Mouse (Mus musculus) layer of hippocampus, postnatal 25 days (tissue): ENCODE results near the gene Obsl1. TPM values are rescaled to one million over a fixed set of nuclear protein-coding genes. Genes with fewer than 3 reads are reported as not detected.

Experiments used
- DNase-seq, 2 experiments: peaks; one replicate each; pipeline ENCODE4 v3.0.0; 2022; ENCODE audit warnings: mixed read lengths in 2 of 2, low spot score in 1 of 2; ENCODE audit errors: extremely low spot score in 1 of 2
- total RNA-seq, 2 experiments: library from RNA; stranded (reverse); gene quantifications; 2 replicates each; pipeline ENCODE4 v1.2.3; 2021

Obsl1 gene
- total RNA-seq, 2 experiments from 2014 or later, result 18.9 to 20.2 TPM

- DNase-seq, result no peak
These were observed 64.7 kb downstream of the Obsl1 start for GRCm38 (mm10) chr1:75441471-75441996.

GRCm38 (mm10) chr1:75440661-75441060, 65.6 kb downstream of the Obsl1 start:
- DNase-seq, result no peak

GRCm38 (mm10) chr1:75438782-75439181, 67.5 kb downstream of the Obsl1 start:
- DNase-seq, result no peak

- DNase-seq, result peak; percentile 65 to 73
These were observed 70.5 kb downstream of the Obsl1 start, which contains the start of gene Gmppa for GRCm38 (mm10) chr1:75435475-75436328. Gmppa (plus strand) TSS chr1:75435930.

Other genes with a start within 250 kb of the Obsl1 start
- gene Ptprn, start 241.9 kb downstream of the Obsl1 start, total RNA-seq, result 100 to 1,000 TPM; 369 to 386 TPM
- 100 to 1,000 TPM in 1 of 2 experiments, 10 to 100 TPM in 1; 63.7 to 105 TPM for gene Resp18, start 228.0 kb downstream of the Obsl1 start, total RNA-seq
- 10 to 100 TPM; 43.3 to 49.5 TPM for gene Dnpep, start 188.5 kb downstream of the Obsl1 start, total RNA-seq
- gene Des, start 146.1 kb downstream of the Obsl1 start, total RNA-seq, result 1 to 10 TPM in 1 of 2 experiments, under 1 TPM in 1; 0.94 to 1.2 TPM
- 100 to 1,000 TPM; 154 to 196 TPM for gene Speg, start 131.2 kb downstream of the Obsl1 start, total RNA-seq
- gene Gmppa, start 70.5 kb downstream of the Obsl1 start, total RNA-seq, result 10 to 100 TPM; 60.5 to 66.7 TPM
- gene Asic4, start 56.0 kb downstream of the Obsl1 start, total RNA-seq, result 1 to 10 TPM; 8.9 to 9.9 TPM
- 10 to 100 TPM; 77.2 to 82.8 TPM for gene Chpf, start 27.1 kb downstream of the Obsl1 start, total RNA-seq
- gene Tmem198, start 26.9 kb downstream of the Obsl1 start, total RNA-seq, result 10 to 100 TPM; 70.3 to 73.8 TPM
- 10 to 100 TPM; 11.3 to 19.9 TPM for gene Inha, start 625 bp upstream of the Obsl1 start, total RNA-seq
- 10 to 100 TPM; 20.6 to 25.5 TPM for gene Stk11ip, start 15.1 kb upstream of the Obsl1 start, total RNA-seq
- gene Slc4a3, start 39.8 kb upstream of the Obsl1 start, total RNA-seq, result 100 to 1,000 TPM; 111 to 114 TPM